Mouse (Mus musculus) embryonic facial prominence, embryonic 14.5 days (tissue): ENCODE data around the gene Mllt11. TPM values are rescaled to one million over a fixed set of nuclear protein-coding genes. Genes with fewer than 3 reads are reported as not detected.

ENCODE experiments used
- ATAC-seq: fragments of 200-750 bp; cut with Nextera tagmentation; 2 replicates; pipeline ENCODE4 v1.8.0; 2017; ENCODE audit warnings: low read depth, moderate number of reproducible peaks, moderate TSS enrichment
- DNase-seq: peaks from one replicate; pipeline ENCODE4 v3.0.0-alpha.2; 2015; ENCODE audit warnings: low spot score
- H3K27ac ChIP-seq: fragments of 300-500 bp; sonication (generic); replicated peaks from 2 replicates; pipeline ENCODE4 v1.5.1; 2014; ENCODE audit warnings: low read depth, mild to moderate bottlenecking, low read length, moderate library complexity
- H3K27me3 ChIP-seq: fragments of 300-500 bp; sonication (generic); replicated peaks from 2 replicates; pipeline ENCODE4 v1.6.1; 2014; ENCODE audit warnings: low read length; ENCODE audit not compliant: control insufficient read depth, insufficient read depth
- H3K36me3 ChIP-seq: fragments of 300-500 bp; sonication (generic); 2 replicates; pipeline ENCODE4 v1.6.1; 2014; ENCODE audit warnings: low read length, mixed read lengths; ENCODE audit not compliant: control insufficient read depth, insufficient read depth
- H3K4me1 ChIP-seq: fragments of 300-500 bp; sonication (generic); 2 replicates; pipeline ENCODE4 v1.6.1; 2014; ENCODE audit warnings: antibody characterized with exemption, low read length; ENCODE audit not compliant: control insufficient read depth, insufficient read depth
- H3K4me2 ChIP-seq: fragments of 300-500 bp; sonication (generic); 2 replicates; pipeline ENCODE4 v1.6.1; 2014; ENCODE audit warnings: low read depth, mild to moderate bottlenecking, low read length, moderate library complexity, mixed read lengths
- H3K4me3 ChIP-seq: fragments of 300-500 bp; sonication (generic); 2 replicates; pipeline ENCODE4 v1.5.1; 2014; ENCODE audit warnings: low read depth, mild to moderate bottlenecking, low read length
- H3K9ac ChIP-seq: fragments of 300-500 bp; sonication (generic); 2 replicates; pipeline ENCODE4 v1.6.1; 2014; ENCODE audit warnings: low read depth, mild to moderate bottlenecking, low read length, moderate library complexity, mixed read lengths
- H3K9me3 ChIP-seq: fragments of 300-500 bp; sonication (generic); 2 replicates; pipeline ENCODE4 v1.6.1; 2016; ENCODE audit warnings: low read length; ENCODE audit not compliant: control insufficient read depth
- WGBS: fragments of 180-500 bp; shearing (Covaris S2); extraction: QIAGEN DNeasy Blood & Tissue Kit; methylation state at CpG from one replicate; pipeline ENCODE4 v1.1.7; 2014; 5-methylcytosine and 5-hydroxymethylcytosine counted together
- polyA plus RNA-seq: library from polyadenylated mRNA; unstranded; fragments of >200 nt; fragmentation: Nextera tagmentation; extraction: Ambion mirVana; gene quantifications from 2 replicates; pipeline ENCODE4 v1.2.1, GENCODE M21; 2014

Mllt11 gene
- polyA plus RNA-seq, 1 experiment from 2014 or later, result 36.9 TPM

- ATAC-seq (peak; percentile 73; the same call in 1 of the 2 replicates), DNase-seq (peak; percentile 77)
- no peaks in the 10 kb centered on the region for H3K4me1 ChIP-seq
- H3K36me3 ChIP-seq, result peaks cover 35% of the 10 kb centered on the region
- peak within 1 kb of the TSS; percentile 28; the same call in 1 of the 2 replicates for H3K4me2 ChIP-seq
- H3K27ac ChIP-seq, result peak within 1 kb of the TSS; percentile 33
- H3K4me3 ChIP-seq, result 0 out of 2 replicates have a peak within 1 kb of the TSS, but pooled peaks have one; percentile 3
- no peak within 1 kb of the TSS for H3K9ac ChIP-seq
- no peaks in the 10 kb centered on the region for H3K9me3 ChIP-seq
- 45% methylated on average over 7 of the region's 7 CpGs for WGBS
- no peaks in the 10 kb centered on the region for H3K27me3 ChIP-seq
These were observed 18.9 kb upstream of the Mllt11 start, which contains the start of gene Bnipl for GRCm38 (mm10) chr3:95250783-95251424. Bnipl (minus strand) TSS chr3:95251193.

- H3K27ac ChIP-seq, result peak overlapping the region; percentile 33
- H3K36me3 ChIP-seq, result peaks cover 33% of the 10 kb centered on the region
- H3K9me3 ChIP-seq, result no peaks in the 10 kb centered on the region
- ATAC-seq, result no peak
- H3K4me3 ChIP-seq, result 0 out of 2 replicates have a peak overlapping the region, but pooled peaks have one; percentile 3
- H3K4me1 ChIP-seq, result no peaks in the 10 kb centered on the region
- H3K27me3 ChIP-seq, result no peaks in the 10 kb centered on the region
- H3K9ac ChIP-seq, result no peak overlapping the region
- peak overlapping the region; percentile 28; the same call in 1 of the 2 replicates for H3K4me2 ChIP-seq
- WGBS, result 64% methylated on average over 5 of the region's 5 CpGs
- DNase-seq, result no peak
These were observed 18.4 kb upstream of the Mllt11 start for GRCm38 (mm10) chr3:95250361-95250760.

GRCm38 (mm10) chr3:95247660-95248336, 15.8 kb upstream of the Mllt11 start:
- ATAC-seq, result no peak
- H3K4me1 ChIP-seq, result no peaks in the 10 kb centered on the region
- H3K4me2 ChIP-seq, result no peak overlapping the region
- no peaks in the 10 kb centered on the region for H3K27me3 ChIP-seq
- no peaks in the 10 kb centered on the region for H3K9me3 ChIP-seq
- DNase-seq, result no peak
- WGBS, result 71% methylated on average over 1 of the region's 1 CpGs
- no peak overlapping the region for H3K4me3 ChIP-seq
- peaks cover 21% of the 10 kb centered on the region; the same call in 1 of the 2 replicates for H3K36me3 ChIP-seq
- H3K27ac ChIP-seq, result no peak overlapping the region
- no peak overlapping the region for H3K9ac ChIP-seq

- no peak overlapping the region for H3K4me2 ChIP-seq
- no peaks in the 10 kb centered on the region for H3K27me3 ChIP-seq
- ATAC-seq (no peak), DNase-seq (peak; percentile 42)
- no peak overlapping the region for H3K9ac ChIP-seq
- WGBS, result 72% methylated on average over 5 of the region's 5 CpGs
- no peaks in the 10 kb centered on the region for H3K9me3 ChIP-seq
- no peak overlapping the region for H3K27ac ChIP-seq
- H3K36me3 ChIP-seq, result 0 out of 2 replicates have a peak, but pooled peaks cover 16% of the 10 kb centered on the region
- H3K4me3 ChIP-seq, result no peak overlapping the region
- no peaks in the 10 kb centered on the region for H3K4me1 ChIP-seq
These were observed 14.7 kb upstream of the Mllt11 start for GRCm38 (mm10) chr3:95246465-95247231.

GRCm38 (mm10) chr3:95243086-95243485, 11.1 kb upstream of the Mllt11 start:
- Histone ChIP-seq H3K27ac (no peak overlapping the region), H3K27me3 (no peaks in the 10 kb centered on the region), H3K36me3 (peaks cover 20% of the 10 kb centered on the region; the same call in 1 of the 2 replicates), H3K4me2 (no peak overlapping the region), H3K9me3 (no peaks in the 10 kb centered on the region), H3K4me3 (no peak overlapping the region), H3K9ac (no peak overlapping the region), H3K4me1 (no peaks in the 10 kb centered on the region)
- 82% methylated on average over 2 of the region's 2 CpGs for WGBS
- ATAC-seq (no peak), DNase-seq (no peak)

- Histone ChIP-seq H3K9ac (peak within 1 kb of the TSS; percentile 2; the same call in 1 of the 2 replicates), H3K4me2 (peak within 1 kb of the TSS; percentile 29), H3K27ac (no peak within 1 kb of the TSS), H3K27me3 (no peaks in the 10 kb centered on the region), H3K9me3 (no peaks in the 10 kb centered on the region), H3K4me3 (no peak within 1 kb of the TSS), H3K4me1 (no peaks in the 10 kb centered on the region), H3K36me3 (peaks cover 32% of the 10 kb centered on the region)
- WGBS, result 78% methylated on average over 7 of the region's 7 CpGs
- ATAC-seq, result no peak
- DNase-seq, result no peak
These were observed 9.5 kb upstream of the Mllt11 start, which contains the start of gene Gm128 for GRCm38 (mm10) chr3:95241498-95241897. Gm128 (minus strand) TSS chr3:95241598.

- Histone ChIP-seq H3K27ac (no peak overlapping the region), H3K4me3 (no peak overlapping the region), H3K36me3 (peaks cover 38% of the 10 kb centered on the region), H3K4me2 (peak overlapping the region; percentile 29), H3K9me3 (no peaks in the 10 kb centered on the region), H3K4me1 (no peaks in the 10 kb centered on the region), H3K27me3 (no peaks in the 10 kb centered on the region), H3K9ac (0 out of 2 replicates have a peak overlapping the region, but pooled peaks have one; percentile 2)
- ATAC-seq, result peak; percentile 35; the same call in 1 of the 2 replicates
- DNase-seq, result no peak
- WGBS, result 31% methylated on average over 13 of the region's 17 CpGs
These were observed 8.9 kb upstream of the Mllt11 start for GRCm38 (mm10) chr3:95240900-95241299.

- WGBS, result 83% methylated on average over 12 of the region's 12 CpGs
- DNase-seq, result no peak
- no peak for ATAC-seq
- Histone ChIP-seq H3K9ac (no peak overlapping the region), H3K4me1 (no peaks in the 10 kb centered on the region), H3K27ac (no peak overlapping the region), H3K9me3 (no peaks in the 10 kb centered on the region), H3K36me3 (peaks cover 38% of the 10 kb centered on the region), H3K27me3 (no peaks in the 10 kb centered on the region), H3K4me3 (no peak overlapping the region), H3K4me2 (no peak overlapping the region)
These were observed 8.0 kb upstream of the Mllt11 start for GRCm38 (mm10) chr3:95239971-95240370.
